Mouse (Mus musculus): ENCODE measurements around the gene Noct. TPM values are rescaled to one million over a fixed set of nuclear protein-coding genes. Genes with fewer than 3 reads are reported as not detected.
"Not testable (repeated sequence)": the region's sequence is repeated elsewhere in the genome, so short reads cannot be mapped to it uniquely, and the experiment has no call there.

Gene Noct
- total RNA-seq, 2 experiments from 2014 or later = 54.4 to 58.6 TPM

DNA sequence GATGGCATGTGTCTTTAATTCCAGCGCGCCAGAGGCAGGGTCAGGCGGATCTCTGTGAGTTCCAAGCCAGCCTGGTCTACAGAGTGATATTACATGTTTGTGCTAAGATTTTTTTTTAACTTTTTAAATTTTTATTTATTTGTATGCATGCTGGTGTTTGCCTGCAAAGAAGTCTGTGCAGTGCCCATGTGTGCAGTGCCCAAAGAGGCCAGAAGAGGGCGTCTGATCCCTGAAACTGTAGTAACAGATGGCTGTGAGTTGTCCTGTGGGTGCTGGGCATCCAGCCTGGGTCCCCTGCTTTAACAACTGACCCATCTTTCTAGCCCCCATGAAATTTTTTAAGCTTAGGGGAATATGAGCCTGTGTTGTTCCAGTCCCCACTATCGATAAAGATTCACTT, 19.8 kb upstream of the Noct start:
- DNase-seq (ENCODE audit: low spot score in 2 of 2) = no peak

GRCm38 (mm10) chr3:51204897-51205296, 19.4 kb upstream of the Noct start:
- no peak for DNase-seq (ENCODE audit: low spot score in 2 of 2)

DNA sequence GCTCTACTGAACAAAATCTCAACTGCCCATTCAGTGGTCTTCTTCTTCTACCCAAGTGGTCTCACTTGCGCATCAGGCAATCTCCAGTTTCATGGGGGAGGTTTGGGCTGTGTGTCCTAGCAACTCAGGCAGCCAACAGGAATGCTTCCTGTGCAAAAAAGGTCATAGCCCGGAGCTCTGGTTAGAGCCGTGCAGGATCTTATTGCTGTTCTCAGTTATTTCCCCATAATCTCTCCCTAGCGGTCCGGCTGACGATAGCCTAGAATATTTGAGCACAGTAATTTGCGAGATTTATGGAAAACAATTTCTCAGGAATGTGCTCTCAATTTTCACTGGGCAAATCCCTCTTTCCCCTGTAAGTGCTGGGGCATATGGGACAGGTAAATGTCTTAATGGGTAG, 17.7 kb upstream of the Noct start:
- DNase-seq (ENCODE audit: low spot score in 2 of 2) = no peak

- DNase-seq (ENCODE audit: low spot score in 2 of 2) = no peak
These were observed 15.6 kb upstream of the Noct start for GRCm38 (mm10) chr3:51208633-51209032.

- no peak for DNase-seq (ENCODE audit: low spot score in 2 of 2)
These were observed 14.5 kb upstream of the Noct start for GRCm38 (mm10) chr3:51209503-51210314.

GRCm38 (mm10) chr3:51210485-51210884, 13.8 kb upstream of the Noct start:
- no peak for DNase-seq (ENCODE audit: low spot score in 2 of 2)

DNA sequence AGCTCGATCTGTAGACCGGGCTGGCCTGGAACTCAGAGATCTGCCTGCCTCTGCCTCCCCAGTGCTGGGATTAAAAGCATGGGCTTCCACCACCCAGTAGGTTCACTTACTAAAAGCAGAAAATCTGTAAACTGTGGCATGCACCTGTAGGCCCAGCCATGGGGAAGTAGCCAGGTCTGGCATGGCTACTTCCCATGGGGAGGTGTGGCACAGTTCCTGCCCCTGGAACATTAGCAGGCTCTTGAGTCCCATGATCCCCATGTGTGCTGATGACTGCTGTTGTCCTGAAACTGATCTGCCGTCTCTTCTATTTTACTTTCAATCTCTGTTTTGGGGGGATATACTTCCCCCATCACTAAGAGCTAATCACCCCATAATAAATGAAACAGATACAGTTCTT, 11.1 kb upstream of the Noct start:
- no peak for DNase-seq (ENCODE audit: low spot score in 2 of 2)

DNA sequence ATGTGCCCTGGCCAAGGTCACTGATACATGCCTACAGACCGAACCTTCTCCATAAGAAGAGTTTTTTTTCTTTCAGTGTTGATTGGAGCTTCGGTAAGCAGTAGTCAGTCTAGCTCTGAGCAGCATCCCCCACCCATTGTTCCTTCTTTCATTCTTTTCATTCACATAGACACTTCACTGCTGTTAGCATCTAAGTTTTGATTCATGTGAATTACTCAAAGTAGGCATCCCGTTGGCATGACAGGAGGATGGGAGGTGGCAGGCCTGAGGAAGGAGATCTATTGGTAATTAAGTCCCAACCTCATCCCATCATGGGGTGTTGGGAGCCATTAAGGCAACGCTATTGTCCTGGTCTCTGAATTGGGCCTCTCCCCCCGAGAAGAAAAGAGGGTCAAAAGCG, 8.6 kb upstream of the Noct start:
- DNase-seq (ENCODE audit: low spot score in 2 of 2) = no peak

- not testable (repeated sequence) for DNase-seq (ENCODE audit: low spot score in 2 of 2)
These were observed 7.9 kb upstream of the Noct start for GRCm38 (mm10) chr3:51216351-51216750.

- DNase-seq (ENCODE audit: low spot score in 2 of 2) = not testable (repeated sequence)
These were observed 5.9 kb upstream of the Noct start for GRCm38 (mm10) chr3:51218385-51218784.

DNA sequence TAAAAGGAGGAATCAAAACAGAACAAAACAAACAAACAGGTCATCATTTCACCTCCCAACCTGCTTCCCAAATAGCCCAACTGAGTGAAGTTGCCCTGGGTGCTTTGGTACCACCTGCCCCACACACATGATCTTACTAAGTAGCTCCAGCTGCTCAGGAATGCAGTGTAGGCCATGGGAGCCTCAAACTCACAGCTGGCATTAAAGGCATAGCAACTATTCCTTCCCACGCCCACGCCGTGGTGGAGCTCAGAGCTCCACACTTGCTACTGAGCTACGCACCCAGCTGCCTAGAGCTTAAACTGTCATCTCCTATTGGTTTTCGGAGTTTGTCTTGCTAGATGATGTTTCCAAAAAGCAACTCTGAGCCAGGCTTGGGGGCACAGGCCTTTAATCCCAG, 5.0 kb upstream of the Noct start:
- no peak for DNase-seq (ENCODE audit: low spot score in 2 of 2)

GRCm38 (mm10) chr3:51220846-51221245, 3.4 kb upstream of the Noct start:
- DNase-seq (ENCODE audit: low spot score in 2 of 2) = no peak

- DNase-seq (ENCODE audit: low spot score in 2 of 2) = no peak
These were observed 2.4 kb upstream of the Noct start for GRCm38 (mm10) chr3:51221847-51222246.

DNA sequence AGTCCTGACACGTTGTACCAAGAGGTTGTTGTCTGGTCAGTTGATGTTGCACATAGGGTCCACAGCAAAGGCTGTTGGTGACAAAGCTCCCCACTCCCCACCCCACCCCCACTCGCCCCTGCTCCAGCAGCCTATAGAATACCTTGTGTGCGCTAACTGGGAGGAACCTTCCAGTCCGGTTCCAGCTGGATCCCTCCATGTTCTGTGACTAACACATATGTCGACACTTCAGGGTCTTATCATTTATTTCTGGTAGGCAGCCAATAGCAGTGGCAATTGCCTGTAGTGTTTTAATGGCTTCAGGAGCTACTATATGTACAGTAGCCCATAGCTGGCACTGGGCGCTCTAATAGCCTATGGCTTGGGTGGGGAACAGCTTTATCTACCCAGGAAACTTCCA, 1.9 kb upstream of the Noct start:
- no peak for DNase-seq (ENCODE audit: low spot score in 2 of 2)

DNA sequence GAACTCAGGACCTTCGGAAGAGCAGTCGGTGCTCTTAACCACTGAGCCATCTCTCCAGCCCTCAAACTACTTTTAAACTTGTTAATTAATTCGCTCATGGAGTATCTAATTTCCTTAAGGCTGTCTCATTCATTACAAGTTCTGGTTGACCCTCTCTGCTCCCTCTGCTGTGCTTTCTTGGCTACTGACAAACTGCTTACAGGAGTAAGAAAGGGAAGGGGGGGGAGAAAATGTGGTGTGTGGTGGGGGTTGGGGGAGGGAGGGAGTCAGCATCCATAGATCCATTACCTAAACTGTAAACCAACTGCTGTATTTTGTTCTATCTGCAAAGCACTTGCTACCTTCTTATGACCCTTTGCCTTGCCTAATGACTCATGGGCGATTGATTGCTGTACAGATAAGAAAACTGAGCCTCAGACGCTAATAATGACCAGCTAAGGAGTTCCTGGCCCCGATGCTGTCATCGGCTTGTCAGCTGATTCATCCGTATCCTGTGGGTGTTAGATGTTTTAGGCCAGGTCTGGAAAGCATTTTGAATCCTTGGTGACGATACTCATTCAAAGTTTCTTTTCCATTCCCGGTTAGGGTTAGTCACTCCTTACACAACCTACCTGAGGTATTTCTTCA, 1.3 kb upstream of the Noct start:
- DNase-seq (ENCODE audit: low spot score in 2 of 2) = no peak

- no peak for DNase-seq (ENCODE audit: low spot score in 2 of 2)
These were observed 691 bp upstream of the Noct start for GRCm38 (mm10) chr3:51223556-51223955.

DNA sequence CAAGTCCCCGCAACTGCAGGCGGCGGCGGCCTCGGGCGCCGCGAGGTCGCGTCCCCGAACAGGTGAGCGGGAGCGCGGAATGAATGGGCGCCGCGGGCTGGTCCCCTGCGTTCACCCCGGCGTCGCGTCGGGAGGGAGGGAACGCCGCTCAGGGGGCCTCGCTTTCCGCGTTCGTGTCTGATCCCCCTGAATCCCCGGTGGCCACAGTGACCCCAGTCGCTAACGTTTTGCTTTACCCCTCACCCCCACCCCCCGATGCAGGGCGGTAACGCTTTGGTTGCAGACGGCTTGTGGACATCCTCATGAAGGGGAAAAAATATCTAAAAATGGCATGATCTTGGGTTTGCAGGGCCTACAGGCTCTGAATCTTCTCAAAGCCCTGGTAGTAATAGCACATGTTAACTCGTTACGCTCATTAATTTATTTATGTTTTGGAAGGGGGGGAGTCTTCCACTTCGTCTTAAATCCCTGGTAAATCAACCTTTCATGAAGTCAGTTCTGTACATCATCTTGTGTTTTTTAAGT, 1.0 kb downstream of the Noct start:
- no peak for DNase-seq (ENCODE audit: low spot score in 2 of 2)

DNA sequence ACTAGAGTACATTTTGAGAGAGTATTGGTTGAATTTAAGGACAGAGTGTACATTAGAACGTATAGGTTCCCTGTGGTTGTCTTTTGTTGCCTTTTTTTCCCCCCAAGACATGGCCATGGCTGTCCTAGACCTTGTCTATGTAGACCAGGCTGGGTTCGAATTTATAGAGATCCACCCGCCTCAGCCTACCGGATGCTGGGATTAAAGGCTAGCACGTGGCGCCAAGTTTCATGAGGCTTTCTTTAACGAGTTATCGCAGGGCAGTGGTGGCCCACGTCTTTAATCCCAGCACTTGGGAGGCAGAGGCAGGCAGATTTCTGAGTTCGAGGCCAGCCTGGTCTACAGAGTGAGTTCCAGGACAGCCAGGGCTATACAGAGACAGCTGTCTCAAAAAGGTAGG, 1.7 kb downstream of the Noct start:
- DNase-seq (ENCODE audit: low spot score in 2 of 2) = no peak

DNA sequence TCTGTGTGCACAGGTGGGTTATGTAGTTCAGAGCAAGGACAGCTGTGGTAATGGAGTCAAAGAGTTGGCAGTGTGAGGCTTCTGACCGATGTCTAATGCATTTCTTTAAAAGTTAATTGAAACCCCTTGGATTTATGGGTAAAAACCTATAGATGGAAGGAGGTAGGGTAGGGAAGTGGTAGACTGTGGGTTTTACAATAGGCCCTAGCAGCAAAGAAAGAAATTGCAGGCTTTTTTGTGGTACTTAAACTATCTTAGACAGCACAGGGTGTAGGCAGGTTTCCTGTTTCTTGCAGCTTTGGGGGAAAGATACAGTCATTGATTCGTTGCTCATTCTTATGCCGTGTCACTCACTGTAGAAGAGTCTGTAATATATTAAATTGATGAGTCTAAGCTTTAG, 2.4 kb downstream of the Noct start:
- no peak for DNase-seq (ENCODE audit: low spot score in 2 of 2)

DNA sequence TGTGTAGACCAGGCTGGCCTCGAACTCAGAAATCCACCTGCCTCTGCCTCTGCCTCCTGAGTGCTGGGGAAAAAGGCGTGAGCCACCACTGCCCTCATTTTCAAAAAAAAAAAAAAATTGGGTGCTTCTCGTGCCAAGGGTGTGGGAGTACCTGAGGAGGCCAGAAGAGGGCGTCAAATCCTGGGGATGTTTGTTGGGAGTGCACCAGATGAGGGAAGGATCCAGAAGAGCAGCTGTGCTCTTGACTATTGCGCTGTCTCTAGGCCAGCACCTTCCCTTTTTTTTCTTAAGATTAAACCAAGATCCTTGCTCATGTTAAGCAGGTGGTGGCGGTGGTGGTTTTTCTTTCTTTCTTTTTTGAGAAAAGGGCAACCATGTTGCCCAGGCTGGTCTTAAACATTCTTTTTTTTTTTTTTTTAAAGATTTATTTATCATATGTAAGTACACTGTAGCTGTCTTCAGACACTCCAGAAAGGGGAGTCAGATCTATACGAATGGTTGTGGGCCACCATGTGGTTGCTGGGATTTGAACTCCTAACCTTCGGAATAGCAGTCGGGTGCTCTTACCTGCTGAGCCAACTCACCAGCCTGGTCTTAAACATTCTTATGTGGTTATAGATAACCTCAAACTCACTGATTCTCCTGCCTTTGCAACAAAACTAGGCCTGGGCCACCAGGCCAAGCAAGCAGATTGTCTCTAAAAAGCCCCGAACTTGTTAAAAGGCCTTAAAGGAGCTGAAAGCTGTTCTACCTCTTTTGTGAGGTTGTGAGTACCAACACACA, 4.0 kb downstream of the Noct start:
- DNase-seq (ENCODE audit: low spot score in 2 of 2) = peak in 1 of 2 experiments; percentile 44

- peak; percentile 55 to 83 for DNase-seq (ENCODE audit: low spot score in 2 of 2)
These were observed 4.6 kb downstream of the Noct start for GRCm38 (mm10) chr3:51228821-51229205.

GRCm38 (mm10) chr3:51229226-51229625, 5.0 kb downstream of the Noct start:
- peak; percentile 29 to 63 for DNase-seq (ENCODE audit: low spot score in 2 of 2)

All from layer of hippocampus, postnatal 14 days (tissue).